Mouse (Mus musculus): Measurements from ENCODE around the gene Sp8. TPM values are rescaled to one million over a fixed set of nuclear protein-coding genes. Genes with fewer than 3 reads are reported as not detected.

Sp8 gene
- total RNA-seq (2014; rRNA removed; ENCODE audit: low replicate concordance) (not detected in 2 replicates), polyA plus RNA-seq (2015; fragmentation: Nextera tagmentation; extraction: Ambion mirVana) (not detected in 2 replicates)

GRCm38 (mm10) chr12:118846221-118846620, at the start of gene Sp8:
Gene Sp8, plus strand, starts transcription at chr12:118846329.
- Histone ChIP-seq H3K27me3 (ENCODE audit: control insufficient read depth, insufficient read depth, low read length) (peaks cover 99% of the 10 kb centered on the region), H3K9ac (replicated peaks; ENCODE audit: low read depth, low read length) (no peak within 1 kb of the TSS)

DNA sequence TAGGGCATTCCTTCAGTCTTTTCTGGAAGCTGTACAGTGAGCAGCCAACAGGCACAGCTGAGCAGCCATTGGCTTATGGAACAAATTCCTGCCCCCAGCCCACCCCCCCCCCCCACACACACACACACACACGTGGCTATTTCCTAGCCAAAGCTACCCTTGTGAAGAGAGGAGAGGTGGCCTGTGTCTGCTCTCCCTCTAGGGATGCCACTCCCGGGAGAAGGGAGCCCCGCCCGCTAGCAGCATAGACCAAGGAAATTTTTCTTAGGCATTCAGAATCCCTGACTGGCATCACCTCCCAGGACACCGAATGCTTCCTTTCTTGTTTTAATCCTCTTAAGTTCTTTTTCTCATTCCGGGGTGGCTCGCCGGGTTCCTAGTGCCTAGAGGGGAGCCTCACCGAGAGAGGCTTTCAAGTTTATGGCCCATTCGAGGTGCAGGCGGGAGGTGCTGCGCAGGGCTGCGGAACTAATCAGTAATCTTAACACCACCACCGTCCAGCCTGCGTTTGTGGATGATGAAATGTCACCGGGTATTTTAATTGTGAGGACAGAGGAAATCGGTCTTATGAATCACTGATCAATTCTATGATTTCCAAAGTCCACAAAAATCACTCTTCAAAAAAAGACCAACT, 34.7 kb upstream of the Sp8 start:
- ATAC-seq (ENCODE audit: insufficient read depth, low read depth) (no peak), DNase-seq (ENCODE audit: low spot score) (no peak)
- no peaks in the 10 kb centered on the region for H3K9me3 ChIP-seq (replicated peaks; ENCODE audit: control insufficient read depth, low read length)
- 0 out of 2 replicates have a peak, but pooled peaks cover 6% of the 10 kb centered on the region for H3K27me3 ChIP-seq (ENCODE audit: control insufficient read depth, insufficient read depth, low read length)
- H3K4me2 ChIP-seq (ENCODE audit: low read depth, low read length) = peak overlapping the region; percentile 28; the same call in 1 of the 2 replicates
- 3% methylated on average over 17 of the region's 17 CpGs for WGBS
- no peak overlapping the region for H3K4me3 ChIP-seq (ENCODE audit: low read depth, low read length)
- TF ChIP-seq EP300 (IDR thresholded peaks at IDR 0.05; ENCODE audit: low read depth) = no peak
- no peak for TF ChIP-seq CTCF (IDR thresholded peaks at IDR 0.05; ENCODE audit: low read depth)
- H3K4me1 ChIP-seq (ENCODE audit: control insufficient read depth, insufficient read depth) = no peaks in the 10 kb centered on the region
- no peak overlapping the region for H3K9ac ChIP-seq (replicated peaks; ENCODE audit: low read depth, low read length)
- no peaks in the 10 kb centered on the region for H3K36me3 ChIP-seq (replicated peaks; ENCODE audit: control insufficient read depth, insufficient read depth, low read length)
- H3K27ac ChIP-seq (ENCODE audit: low read depth) = no peak overlapping the region

More at GRCm38 (mm10) chr12:118846221-118846620, at the start of gene Sp8:
- 5% methylated on average over 6 of the region's 6 CpGs for WGBS
- DNase-seq (ENCODE audit: low spot score) (no peak), ATAC-seq (ENCODE audit: insufficient read depth, low read depth) (no peak)
- Histone ChIP-seq H3K4me2 (ENCODE audit: low read depth, low read length) (peak within 1 kb of the TSS; percentile 87), H3K9me3 (replicated peaks; ENCODE audit: control insufficient read depth, low read length) (no peaks in the 10 kb centered on the region), H3K4me3 (ENCODE audit: low read depth, low read length) (peak within 1 kb of the TSS; percentile 59), H3K27ac (ENCODE audit: low read depth) (no peak within 1 kb of the TSS), H3K36me3 (replicated peaks; ENCODE audit: control insufficient read depth, insufficient read depth, low read length) (no peaks in the 10 kb centered on the region), H3K4me1 (ENCODE audit: control insufficient read depth, insufficient read depth) (no peaks in the 10 kb centered on the region)
- TF ChIP-seq EP300 (IDR thresholded peaks at IDR 0.05; ENCODE audit: low read depth) (no peak), CTCF (IDR thresholded peaks at IDR 0.05; ENCODE audit: low read depth) (no peak)

- Histone ChIP-seq H3K27me3 (ENCODE audit: control insufficient read depth, insufficient read depth, low read length) (0 out of 2 replicates have a peak, but pooled peaks cover 6% of the 10 kb centered on the region), H3K36me3 (replicated peaks; ENCODE audit: control insufficient read depth, insufficient read depth, low read length) (no peaks in the 10 kb centered on the region), H3K27ac (ENCODE audit: low read depth) (no peak overlapping the region), H3K4me1 (ENCODE audit: control insufficient read depth, insufficient read depth) (no peaks in the 10 kb centered on the region), H3K9me3 (replicated peaks; ENCODE audit: control insufficient read depth, low read length) (no peaks in the 10 kb centered on the region), H3K4me3 (ENCODE audit: low read depth, low read length) (no peak overlapping the region), H3K9ac (replicated peaks; ENCODE audit: low read depth, low read length) (no peak overlapping the region), H3K4me2 (ENCODE audit: low read depth, low read length) (no peak overlapping the region)
- DNase-seq (ENCODE audit: low spot score) (no peak), ATAC-seq (ENCODE audit: insufficient read depth, low read depth) (no peak)
- no peak for TF ChIP-seq EP300 (IDR thresholded peaks at IDR 0.05; ENCODE audit: low read depth)
- TF ChIP-seq CTCF (IDR thresholded peaks at IDR 0.05; ENCODE audit: low read depth) = no peak
- WGBS = 54% methylated on average over 3 of the region's 3 CpGs
Observed at GRCm38 (mm10) chr12:118814561-118814960, 31.6 kb upstream of the Sp8 start.

DNA sequence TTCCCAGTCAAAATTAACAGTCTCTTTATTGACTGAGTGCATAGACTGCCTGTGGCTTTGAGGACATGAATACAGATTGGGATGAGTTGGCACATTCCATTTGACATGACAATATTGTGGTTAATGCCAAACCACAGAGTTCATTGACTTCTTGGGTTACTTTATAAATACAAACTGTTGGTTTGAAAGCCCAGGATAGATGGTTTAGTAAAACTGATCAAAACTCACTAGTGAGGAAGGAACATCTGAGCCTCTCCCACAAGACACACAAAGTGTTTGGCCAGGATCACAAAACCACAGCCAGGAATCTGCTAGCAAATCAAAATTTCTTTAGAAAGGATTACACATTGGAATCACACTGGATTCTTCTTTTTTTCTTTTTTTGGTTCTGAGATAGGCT, 30.0 kb upstream of the Sp8 start:
- H3K9ac ChIP-seq (replicated peaks; ENCODE audit: low read depth, low read length) = no peak overlapping the region
- 0 out of 2 replicates have a peak, but pooled peaks cover 6% of the 10 kb centered on the region for H3K27me3 ChIP-seq (ENCODE audit: control insufficient read depth, insufficient read depth, low read length)
- no peaks in the 10 kb centered on the region for H3K36me3 ChIP-seq (replicated peaks; ENCODE audit: control insufficient read depth, insufficient read depth, low read length)
- no peaks in the 10 kb centered on the region for H3K9me3 ChIP-seq (replicated peaks; ENCODE audit: control insufficient read depth, low read length)
- H3K4me2 ChIP-seq (ENCODE audit: low read depth, low read length) = no peak overlapping the region
- ATAC-seq (ENCODE audit: insufficient read depth, low read depth) (no peak), DNase-seq (ENCODE audit: low spot score) (no peak)
- TF ChIP-seq CTCF (IDR thresholded peaks at IDR 0.05; ENCODE audit: low read depth) = no peak
- TF ChIP-seq EP300 (IDR thresholded peaks at IDR 0.05; ENCODE audit: low read depth) = no peak
- H3K4me3 ChIP-seq (ENCODE audit: low read depth, low read length) = no peak overlapping the region
- H3K4me1 ChIP-seq (ENCODE audit: control insufficient read depth, insufficient read depth) = no peaks in the 10 kb centered on the region
- no peak overlapping the region for H3K27ac ChIP-seq (ENCODE audit: low read depth)

DNA sequence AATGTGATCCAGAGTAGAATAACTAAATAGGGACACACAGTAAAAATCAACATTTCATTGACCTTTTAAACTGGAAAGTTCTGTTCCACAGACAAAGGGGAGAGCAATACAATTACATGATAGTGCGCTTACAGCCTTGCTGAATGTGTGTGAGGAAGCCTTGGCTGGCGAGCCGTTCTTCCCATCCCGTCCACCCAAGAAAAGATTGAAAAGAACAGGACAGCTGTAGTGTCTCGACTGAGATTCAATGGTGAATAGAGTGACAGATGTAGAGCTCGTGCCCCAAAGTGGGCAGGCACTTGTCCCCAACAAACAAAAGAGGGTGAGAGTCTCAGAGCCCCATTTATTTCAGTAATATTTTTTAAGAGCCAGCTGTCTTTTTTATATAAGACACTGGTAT, 16.2 kb upstream of the Sp8 start:
- no peak overlapping the region for H3K4me3 ChIP-seq (ENCODE audit: low read depth, low read length)
- H3K36me3 ChIP-seq (replicated peaks; ENCODE audit: control insufficient read depth, insufficient read depth, low read length) = no peaks in the 10 kb centered on the region
- no peak overlapping the region for H3K9ac ChIP-seq (replicated peaks; ENCODE audit: low read depth, low read length)
- H3K4me2 ChIP-seq (ENCODE audit: low read depth, low read length) = no peak overlapping the region
- ATAC-seq (ENCODE audit: insufficient read depth, low read depth) (no peak), DNase-seq (ENCODE audit: low spot score) (no peak)
- H3K9me3 ChIP-seq (replicated peaks; ENCODE audit: control insufficient read depth, low read length) = no peaks in the 10 kb centered on the region
- H3K4me1 ChIP-seq (ENCODE audit: control insufficient read depth, insufficient read depth) = no peaks in the 10 kb centered on the region
- 76% methylated on average over 6 of the region's 6 CpGs for WGBS
- H3K27ac ChIP-seq (ENCODE audit: low read depth) = no peak overlapping the region
- H3K27me3 ChIP-seq (ENCODE audit: control insufficient read depth, insufficient read depth, low read length) = peaks cover 2% of the 10 kb centered on the region; the same call in 1 of the 2 replicates
- TF ChIP-seq CTCF (IDR thresholded peaks at IDR 0.05; ENCODE audit: low read depth) = no peak
- no peak for TF ChIP-seq EP300 (IDR thresholded peaks at IDR 0.05; ENCODE audit: low read depth)

All from heart, postnatal 0 days (tissue).